19 mouse cellular contexts compared by ENCODE assay signal in the genomic region with DNA sequence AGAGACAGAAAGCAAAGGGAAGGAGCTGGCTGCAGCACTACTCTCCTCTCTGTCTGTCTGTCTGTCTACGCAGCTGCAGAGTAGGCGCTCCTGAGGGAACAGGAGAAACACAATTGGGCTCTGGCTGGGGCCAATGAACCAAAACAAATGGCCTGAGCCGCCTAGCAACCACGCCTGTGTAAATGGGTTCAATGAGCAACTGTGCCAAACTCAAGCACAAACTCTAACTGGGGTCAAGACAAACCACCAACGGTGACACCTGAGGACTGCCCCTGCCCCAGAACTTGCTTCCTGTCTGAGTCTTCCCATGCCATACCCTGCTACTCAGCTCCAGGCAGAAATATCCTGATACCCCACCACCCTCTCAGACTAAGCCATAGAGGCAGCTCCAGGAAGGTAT. TPM values are rescaled to one million over a fixed set of nuclear protein-coding genes. Genes with fewer than 3 reads are reported as not detected.
DNase-seq lines count a peak whose midpoint lies in the region; ATAC-seq and TF ChIP-seq lines count a peak whose summit lies in the region.
"Had no signal": no experiment of that assay in that cellular context is flagged by ENCODE, and none has a peak within 500 bp of the region (broad histone marks: within the 10 kb centered on the region; RNA-seq: fewer than 3 reads in every experiment).

No protein-coding gene starts in this region.

- H3K27me3 ChIP-seq in forebrain, postnatal 0 days (ENCODE audit: insufficient read depth, low read length), result no peaks in the 10 kb centered on the region
- no peaks in the 10 kb centered on the region for H3K27me3 ChIP-seq in forebrain, embryonic 11.5 days (ENCODE audit: control insufficient read depth, insufficient read depth, low read length)
- H3K27me3 ChIP-seq in neural tube, embryonic 13.5 days, result no peaks in the 10 kb centered on the region
- H3K27me3 ChIP-seq in kidney, embryonic 16.5 days (ENCODE audit: insufficient read depth, low read length), result no peaks in the 10 kb centered on the region
- H3K27me3 ChIP-seq: hindbrain, embryonic 15.5 days; stomach, embryonic 15.5 days had no signal

- no peaks in the 10 kb centered on the region for H3K9me3 ChIP-seq in forebrain, postnatal 0 days (ENCODE audit: low read length)
- no peaks in the 10 kb centered on the region for H3K9me3 ChIP-seq in forebrain, embryonic 11.5 days (ENCODE audit: control insufficient read depth, low read length)
- no peaks in the 10 kb centered on the region for H3K9me3 ChIP-seq in neural tube, embryonic 13.5 days
- H3K9me3 ChIP-seq in kidney, embryonic 16.5 days (ENCODE audit: low read length), result no peaks in the 10 kb centered on the region
- H3K9me3 ChIP-seq: hindbrain, embryonic 15.5 days; stomach, embryonic 15.5 days had no signal

- ATAC-seq in forebrain, postnatal 0 days, result peak; percentile 5; the same call in 1 of the 2 replicates
- ATAC-seq in forebrain, embryonic 11.5 days (replicated peaks; ENCODE audit: low FRiP score), result no peak
- ATAC-seq in neural tube, embryonic 13.5 days (ENCODE audit: low read depth), result no peak
- ATAC-seq in kidney, embryonic 16.5 days (ENCODE audit: low FRiP score, low TSS enrichment), result peak; percentile 66
- ATAC-seq: intestine, embryonic 16.5 days had no signal

- H3K36me3 ChIP-seq in forebrain, postnatal 0 days (ENCODE audit: insufficient read depth), result peaks cover 83% of the 10 kb centered on the region
- peaks cover 11% of the 10 kb centered on the region; the same call in 1 of the 2 replicates for H3K36me3 ChIP-seq in forebrain, embryonic 11.5 days (ENCODE audit: control insufficient read depth, insufficient read depth, low read length)
- peaks cover 94% of the 10 kb centered on the region for H3K36me3 ChIP-seq in neural tube, embryonic 13.5 days
- H3K36me3 ChIP-seq in kidney, embryonic 16.5 days (ENCODE audit: insufficient read depth, low read length), result peaks cover 68% of the 10 kb centered on the region

- no peaks in the 10 kb centered on the region for H3K4me1 ChIP-seq in forebrain, postnatal 0 days (ENCODE audit: insufficient read depth)
- no peaks in the 10 kb centered on the region for H3K4me1 ChIP-seq in forebrain, embryonic 11.5 days (replicated peaks; ENCODE audit: control insufficient read depth, insufficient read depth, low read length)
- peaks cover 10% of the 10 kb centered on the region for H3K4me1 ChIP-seq in neural tube, embryonic 13.5 days (replicated peaks)
- peaks cover 22% of the 10 kb centered on the region for H3K4me1 ChIP-seq in kidney, embryonic 16.5 days (ENCODE audit: insufficient read depth, low read length)
- H3K4me1 ChIP-seq: hindbrain, embryonic 15.5 days; stomach, embryonic 15.5 days had no signal

- no peak overlapping the region for H3K9ac ChIP-seq in forebrain, postnatal 0 days
- H3K9ac ChIP-seq in forebrain, embryonic 11.5 days (ENCODE audit: low read length), result no peak overlapping the region
- peak overlapping the region; percentile 31; the same call in 1 of the 2 replicates for H3K9ac ChIP-seq in neural tube, embryonic 13.5 days
- peak overlapping the region; percentile 35; the same call in 1 of the 2 replicates for H3K9ac ChIP-seq in kidney, embryonic 16.5 days (replicated peaks; ENCODE audit: low read length)
- H3K9ac ChIP-seq: hindbrain, embryonic 15.5 days; stomach, embryonic 15.5 days had no signal

- H3K4me3 ChIP-seq in forebrain, postnatal 0 days (ENCODE audit: low read depth, low read length), result no peak overlapping the region
- no peak overlapping the region for H3K4me3 ChIP-seq in forebrain, embryonic 11.5 days (ENCODE audit: low read depth, low read length)
- H3K4me3 ChIP-seq in neural tube, embryonic 13.5 days, result no peak overlapping the region
- H3K4me3 ChIP-seq in kidney, embryonic 16.5 days (ENCODE audit: low read length), result no peak overlapping the region
- H3K4me3 ChIP-seq: erythroblast, embryonic 14.5 days; hindbrain, embryonic 15.5 days; stomach, embryonic 15.5 days had no signal

- H3K4me2 ChIP-seq in forebrain, postnatal 0 days (ENCODE audit: low read depth), result no peak overlapping the region
- H3K4me2 ChIP-seq in forebrain, embryonic 11.5 days (ENCODE audit: low read depth, low read length, severe bottlenecking), result no peak overlapping the region
- H3K4me2 ChIP-seq in neural tube, embryonic 13.5 days, result no peak overlapping the region
- H3K4me2 ChIP-seq in kidney, embryonic 16.5 days (replicated peaks; ENCODE audit: low read depth, low read length), result peak overlapping the region; percentile 11; the same call in 1 of the 2 replicates
- H3K4me2 ChIP-seq: heart, embryonic 11.5 days; hindbrain, embryonic 15.5 days; liver, embryonic 11.5 days; stomach, embryonic 15.5 days had no signal

- no peak overlapping the region for H3K27ac ChIP-seq in forebrain, postnatal 0 days (ENCODE audit: low read depth, low read length)
- H3K27ac ChIP-seq in forebrain, embryonic 11.5 days (ENCODE audit: low read depth, low read length), result no peak overlapping the region
- peak overlapping the region; percentile 46; the same call in 1 of the 2 replicates for H3K27ac ChIP-seq in neural tube, embryonic 13.5 days (replicated peaks)
- H3K27ac ChIP-seq in kidney, embryonic 16.5 days (ENCODE audit: low read length), result peak overlapping the region; percentile 68
- H3K27ac ChIP-seq: hindbrain, embryonic 15.5 days; stomach, embryonic 15.5 days had no signal

- no peak for TF ChIP-seq CTCF in forebrain, postnatal 0 days (IDR thresholded peaks at IDR 0.05; ENCODE audit: low read depth)

- DNase-seq in forebrain, postnatal 0 days, result no peak
- DNase-seq in forebrain, embryonic 11.5 days (ENCODE audit: low spot score), result no peak
- DNase-seq in neural tube, embryonic 10.5 days (ENCODE audit: extremely low spot score, low spot score), result no peak
- DNase-seq in retina, postnatal 1 day, result peak; percentile 55
- DNase-seq in T-cell, adult 2 months (ENCODE audit: low spot score), result no peak
- no peak for DNase-seq in testis, postnatal 14 days (ENCODE audit: low spot score)
- DNase-seq: cerebellum, postnatal 25 days; gastrocnemius, postnatal 25 days; heart, postnatal 36 days; lung, adult 2 months; lung, postnatal 36 days had no signal

- WGBS in forebrain, postnatal 0 days, result 33% methylated on average over 5 of the region's 5 CpGs
- WGBS in forebrain, embryonic 11.5 days, result 51% methylated on average over 5 of the region's 5 CpGs
- WGBS in neural tube, embryonic 13.5 days, result 31% methylated on average over 5 of the region's 5 CpGs
- 42% methylated on average over 5 of the region's 5 CpGs for WGBS in kidney, embryonic 16.5 days

RNA-seq across cellular contexts. Expression of a gene that starts 14.8 kb away (rescaled TPM):
- total RNA-seq in forebrain, postnatal 0 days (2014; rRNA removed), result 54.4 and 55.7 TPM in 2 replicates
- 28.7 and 31.7 TPM in 2 replicates for polyA plus RNA-seq in forebrain, postnatal 0 days (2015; fragmentation: Nextera tagmentation; extraction: Ambion mirVana)
- 48.9 and 49.3 TPM in 2 replicates for polyA plus RNA-seq in forebrain, embryonic 11.5 days (2014; fragmentation: Nextera tagmentation; extraction: Ambion mirVana)
- polyA plus RNA-seq in neural tube, embryonic 13.5 days (2015; fragmentation: Nextera tagmentation; extraction: Ambion mirVana), result 31.7 and 32.1 TPM in 2 replicates
- polyA plus RNA-seq in kidney, embryonic 16.5 days (2015; fragmentation: Nextera tagmentation; extraction: Ambion mirVana), result 51.6 and 57.8 TPM in 2 replicates

RNA-seq across cellular contexts. Expression of a gene that starts 14.9 kb away (rescaled TPM):
- 337 and 459 TPM in 2 replicates for total RNA-seq in forebrain, postnatal 0 days (2014; rRNA removed)
- 500 and 583 TPM in 2 replicates for polyA plus RNA-seq in forebrain, postnatal 0 days (2015; fragmentation: Nextera tagmentation; extraction: Ambion mirVana)
- 225 and 246 TPM in 2 replicates for polyA plus RNA-seq in forebrain, embryonic 11.5 days (2014; fragmentation: Nextera tagmentation; extraction: Ambion mirVana)
- 405 and 454 TPM in 2 replicates for polyA plus RNA-seq in neural tube, embryonic 13.5 days (2015; fragmentation: Nextera tagmentation; extraction: Ambion mirVana)
- 262 and 271 TPM in 2 replicates for polyA plus RNA-seq in kidney, embryonic 16.5 days (2015; fragmentation: Nextera tagmentation; extraction: Ambion mirVana)

RNA-seq across cellular contexts. Expression of a gene that starts 59.5 kb away (rescaled TPM):
- total RNA-seq in forebrain, postnatal 0 days (2014; rRNA removed), result 26.1 and 30.6 TPM in 2 replicates
- polyA plus RNA-seq in forebrain, postnatal 0 days (2015; fragmentation: Nextera tagmentation; extraction: Ambion mirVana), result 16.7 and 18.5 TPM in 2 replicates
- polyA plus RNA-seq in forebrain, embryonic 11.5 days (2014; fragmentation: Nextera tagmentation; extraction: Ambion mirVana), result 29.8 and 31.1 TPM in 2 replicates
- polyA plus RNA-seq in neural tube, embryonic 13.5 days (2015; fragmentation: Nextera tagmentation; extraction: Ambion mirVana), result 48.0 and 52.6 TPM in 2 replicates
- polyA plus RNA-seq in kidney, embryonic 16.5 days (2015; fragmentation: Nextera tagmentation; extraction: Ambion mirVana), result 38.2 and 44.5 TPM in 2 replicates

Comparison
In these comparisons a context has a peak if more than half of its experiments do, and no peak if none do; other contexts are left out.
1. ATAC-seq: peak in forebrain, postnatal 0 days (single experiment) and kidney, embryonic 16.5 days (single experiment); none in forebrain, embryonic 11.5 days (single experiment) and neural tube, embryonic 13.5 days (single experiment).
2. H3K27ac ChIP-seq: peak in neural tube, embryonic 13.5 days (single experiment) and kidney, embryonic 16.5 days (single experiment); none in forebrain, postnatal 0 days (single experiment) and forebrain, embryonic 11.5 days (single experiment).
3. H3K9ac ChIP-seq: peak in neural tube, embryonic 13.5 days (single experiment) and kidney, embryonic 16.5 days (single experiment); none in forebrain, postnatal 0 days (single experiment) and forebrain, embryonic 11.5 days (single experiment).